Mouse (Mus musculus) right cerebral cortex, postnatal 10 days (tissue): ENCODE results near the gene Gnat2.

Experiments
- DNase-seq, 2 experiments: peaks; one replicate each; pipeline ENCODE4 v3.0.0; 2021; ENCODE audit warnings: low spot score in 2 of 2

Gene Gnat2

GRCm38 (mm10) chr3:108113591-108114289 lies 21.2 kb downstream of the Gnat2 start:
- DNase-seq = no peak

- no peak for DNase-seq
Observed at GRCm38 (mm10) chr3:108117465-108117864, 24.9 kb downstream of the Gnat2 start.

GRCm38 (mm10) chr3:108121101-108121500 lies 28.5 kb downstream of the Gnat2 start:
- no peak for DNase-seq

- DNase-seq = no peak
Observed at GRCm38 (mm10) chr3:108123242-108123641, 30.7 kb downstream of the Gnat2 start.

GRCm38 (mm10) chr3:108124131-108124530 lies 31.5 kb downstream of the Gnat2 start:
- no peak for DNase-seq

GRCm38 (mm10) chr3:108126327-108126726 lies 33.7 kb downstream of the Gnat2 start:
- no peak for DNase-seq

- no peak for DNase-seq
Observed at GRCm38 (mm10) chr3:108128520-108128919, 35.9 kb downstream of the Gnat2 start.

GRCm38 (mm10) chr3:108129367-108129766 lies 36.8 kb downstream of the Gnat2 start:
- no peak for DNase-seq

- DNase-seq = no peak
Observed at GRCm38 (mm10) chr3:108129804-108130203, 37.2 kb downstream of the Gnat2 start.

- no peak for DNase-seq
Observed at GRCm38 (mm10) chr3:108131216-108131615, 38.6 kb downstream of the Gnat2 start.

- DNase-seq = no peak
Observed at GRCm38 (mm10) chr3:108131821-108132220, 39.2 kb downstream of the Gnat2 start.

GRCm38 (mm10) chr3:108132484-108132883 lies 39.9 kb downstream of the Gnat2 start:
- no peak for DNase-seq

GRCm38 (mm10) chr3:108134701-108135100 lies 42.1 kb downstream of the Gnat2 start:
- DNase-seq = peak; percentile 73 to 80

- no peak for DNase-seq
Observed at GRCm38 (mm10) chr3:108139113-108139512, 46.5 kb downstream of the Gnat2 start.

- no peak for DNase-seq
Observed at GRCm38 (mm10) chr3:108140786-108141185, 48.2 kb downstream of the Gnat2 start.

- DNase-seq = peak; percentile 94
Observed at GRCm38 (mm10) chr3:108145534-108146445, 53.2 kb downstream of the Gnat2 start, which contains the start of gene Gnai3. Gene Gnai3, minus strand, starts transcription at chr3:108146146.

GRCm38 (mm10) chr3:108146671-108147070 lies 54.1 kb downstream of the Gnat2 start:
- no peak for DNase-seq

GRCm38 (mm10) chr3:108147386-108148235 lies 55.0 kb downstream of the Gnat2 start:
- peak; percentile 92 to 93 for DNase-seq
